Mouse (Mus musculus) kidney, postnatal 0 days (tissue): ENCODE results near the gene Dcaf6. TPM values are rescaled to one million over a fixed set of nuclear protein-coding genes. Genes with fewer than 3 reads are reported as not detected.
"Not testable (repeated sequence)": the region's sequence is repeated elsewhere in the genome, so short reads cannot be mapped to it uniquely, and the experiment has no call there.

ENCODE experiments used
- ATAC-seq: fragments of 200-750 bp; cut with Nextera tagmentation; replicated peaks from 2 replicates; pipeline ENCODE4 v1.8.0; 2017; ENCODE audit warnings: low read depth, moderate number of reproducible peaks, moderate TSS enrichment, moderate library complexity; ENCODE audit not compliant: low FRiP score
- DNase-seq: peaks from one replicate; pipeline ENCODE4 v3.0.0-alpha.2; 2016; ENCODE audit warnings: low spot score
- H3K27ac ChIP-seq: fragments of 300-500 bp; sonication (generic); 2 replicates; pipeline ENCODE4 v1.5.1; 2014; ENCODE audit warnings: mild to moderate bottlenecking
- H3K27me3 ChIP-seq: fragments of 300-500 bp; sonication (generic); 2 replicates; pipeline ENCODE4 v1.6.1; 2014; ENCODE audit warnings: low read length, mixed read lengths; ENCODE audit not compliant: insufficient read depth
- H3K36me3 ChIP-seq: fragments of 300-500 bp; sonication (generic); 2 replicates; pipeline ENCODE4 v1.6.1; 2014; ENCODE audit warnings: low read length, mixed read lengths; ENCODE audit not compliant: insufficient read depth
- H3K4me1 ChIP-seq: fragments of 300-500 bp; sonication (generic); replicated peaks from 2 replicates; pipeline ENCODE4 v1.6.1; 2014; ENCODE audit warnings: antibody characterized with exemption, low read length, mixed read lengths; ENCODE audit not compliant: insufficient read depth
- H3K4me2 ChIP-seq: fragments of 300-500 bp; sonication (generic); 2 replicates; pipeline ENCODE4 v1.6.1; 2014; ENCODE audit warnings: mild to moderate bottlenecking, low read length, moderate library complexity, mixed read lengths
- H3K4me3 ChIP-seq: fragments of 300-500 bp; sonication (generic); replicated peaks from 2 replicates; pipeline ENCODE4 v1.5.1; 2014; ENCODE audit warnings: low read depth, low read length
- H3K9ac ChIP-seq: fragments of 300-500 bp; sonication (generic); 2 replicates; pipeline ENCODE4 v1.6.1; 2014; ENCODE audit warnings: low read depth, low read length
- H3K9me3 ChIP-seq: fragments of 300-500 bp; sonication (generic); replicated peaks from 2 replicates; pipeline ENCODE4 v1.6.1; 2016; ENCODE audit warnings: low read length, inconsistent platforms, mixed read lengths
- CTCF ChIP-seq: IDR thresholded peaks from 2 replicates; pipeline ENCODE4 v1.5.1; 2016; ENCODE audit warnings: antibody characterized with exemption, low read depth, mild to moderate bottlenecking, moderate library complexity
- WGBS: fragments of 180-500 bp; shearing (Covaris S2); extraction: QIAGEN DNeasy Blood & Tissue Kit; methylation state at CpG from one replicate; pipeline ENCODE4 v1.1.7; 2014; 5-methylcytosine and 5-hydroxymethylcytosine counted together
- polyA plus RNA-seq: library from polyadenylated mRNA; unstranded; fragments of >200 nt; fragmentation: Nextera tagmentation; extraction: Ambion mirVana; gene quantifications from 2 replicates; pipeline ENCODE4 v1.2.1, GENCODE M21; 2015

Dcaf6 gene
- polyA plus RNA-seq, 1 experiment from 2014 or later: 20.6 TPM

DNA sequence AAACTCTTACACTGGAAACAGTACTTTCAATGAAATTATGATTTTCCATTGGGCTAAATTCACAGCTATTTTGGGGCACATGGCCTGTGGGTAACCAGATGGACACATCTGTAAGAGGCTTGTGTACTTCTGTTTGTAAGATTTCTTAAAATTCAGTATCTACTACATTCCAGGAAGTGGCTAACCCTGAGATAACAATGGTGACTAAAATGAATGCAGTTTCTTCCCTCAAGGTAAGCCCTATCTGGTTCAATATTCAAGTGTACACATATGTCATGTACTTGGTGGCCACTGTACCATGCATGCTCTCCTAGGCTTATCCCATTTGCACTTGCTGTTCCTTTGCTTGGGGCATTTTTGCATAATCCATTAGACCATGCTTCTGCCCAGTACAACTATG is 129.4 kb downstream of the Dcaf6 start:
- Histone ChIP-seq H3K9ac (no peak overlapping the region), H3K4me3 (no peak overlapping the region), H3K36me3 (0 out of 2 replicates have a peak, but pooled peaks cover 5% of the 10 kb centered on the region), H3K27me3 (no peaks in the 10 kb centered on the region), H3K4me2 (no peak overlapping the region), H3K9me3 (no peaks in the 10 kb centered on the region), H3K4me1 (no peaks in the 10 kb centered on the region), H3K27ac (no peak overlapping the region)
- TF ChIP-seq CTCF: no peak
- ATAC-seq (no peak), DNase-seq (no peak)

GRCm38 (mm10) chr1:165328384-165329289 is 131.6 kb downstream of the Dcaf6 start:
- not testable (repeated sequence) for H3K4me3 ChIP-seq

DNA sequence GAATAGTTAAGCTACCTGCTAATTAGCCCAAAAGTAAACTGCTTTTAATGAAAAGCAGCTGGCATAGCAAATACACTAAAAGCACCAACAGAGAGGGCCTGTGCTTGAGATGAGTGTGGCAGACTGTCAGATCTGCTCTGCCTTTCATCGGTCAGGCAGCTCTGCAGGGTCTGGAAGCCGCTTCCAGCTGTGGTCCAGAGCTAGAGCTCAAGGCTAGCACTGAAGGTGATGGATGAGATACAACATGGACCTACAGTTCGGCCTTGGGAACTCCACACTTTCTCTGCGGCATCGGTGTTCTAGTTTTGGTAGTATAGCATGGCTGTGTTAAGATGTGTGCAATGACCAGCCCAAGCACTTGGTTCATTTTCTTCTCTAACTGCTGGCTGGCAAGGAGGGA is 132.4 kb downstream of the Dcaf6 start:
- H3K4me1 ChIP-seq: no peaks in the 10 kb centered on the region
- WGBS: 83% methylated on average over 5 of the region's 5 CpGs
- H3K9ac ChIP-seq: no peak overlapping the region
- H3K27ac ChIP-seq: no peak overlapping the region
- H3K27me3 ChIP-seq: no peaks in the 10 kb centered on the region
- no peak for TF ChIP-seq CTCF
- H3K4me3 ChIP-seq: no peak overlapping the region
- 0 out of 2 replicates have a peak, but pooled peaks cover 6% of the 10 kb centered on the region for H3K36me3 ChIP-seq
- H3K4me2 ChIP-seq: no peak overlapping the region
- DNase-seq (no peak), ATAC-seq (no peak)
- H3K9me3 ChIP-seq: no peaks in the 10 kb centered on the region

More at GRCm38 (mm10) chr1:165328384-165329289, 131.6 kb downstream of the Dcaf6 start:
- H3K4me2 ChIP-seq, H3K9ac ChIP-seq, DNase-seq, ATAC-seq, H3K36me3 ChIP-seq, H3K4me1 ChIP-seq, H3K27me3 ChIP-seq, H3K27ac ChIP-seq, H3K9me3 ChIP-seq: not testable (repeated sequence)
- 96% methylated on average over 17 of the region's 17 CpGs for WGBS

GRCm38 (mm10) chr1:165327370-165327769 is 132.9 kb downstream of the Dcaf6 start:
- 91% methylated on average over 2 of the region's 2 CpGs for WGBS
- H3K27ac ChIP-seq: no peak overlapping the region

GRCm38 (mm10) chr1:165322934-165323333 is 137.3 kb downstream of the Dcaf6 start:
- no peak for ATAC-seq
- no peaks in the 10 kb centered on the region for H3K9me3 ChIP-seq
- 68% methylated on average over 7 of the region's 7 CpGs for WGBS

More at GRCm38 (mm10) chr1:165327370-165327769, 132.9 kb downstream of the Dcaf6 start:
- H3K4me3 ChIP-seq: no peak overlapping the region
- 0 out of 2 replicates have a peak, but pooled peaks cover 5% of the 10 kb centered on the region for H3K36me3 ChIP-seq
- no peaks in the 10 kb centered on the region for H3K27me3 ChIP-seq
- H3K4me1 ChIP-seq: no peaks in the 10 kb centered on the region
- DNase-seq: no peak
- no peak for TF ChIP-seq CTCF
- H3K9ac ChIP-seq: no peak overlapping the region
- no peak for ATAC-seq
- H3K4me2 ChIP-seq: no peak overlapping the region
- no peaks in the 10 kb centered on the region for H3K9me3 ChIP-seq

DNA sequence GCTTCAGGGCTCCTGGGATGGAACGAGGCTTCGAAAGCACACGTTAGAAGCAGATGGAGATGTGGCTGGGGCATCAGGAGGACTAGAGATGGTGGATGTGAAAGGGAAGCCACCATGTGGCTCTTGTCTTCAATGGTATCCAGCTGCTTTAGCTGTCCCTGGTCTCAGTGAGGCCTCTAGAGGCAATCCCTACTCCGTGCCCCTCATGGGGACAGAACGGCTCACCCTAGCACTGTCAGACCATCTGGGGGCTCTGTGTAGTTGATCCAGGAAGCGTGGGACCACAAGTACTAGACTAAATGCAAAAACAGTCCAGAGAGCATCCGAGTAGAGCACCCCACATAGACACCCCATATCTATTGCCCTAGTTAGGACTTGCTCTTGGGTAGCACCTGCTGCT is 138.4 kb downstream of the Dcaf6 start:
- no peak for DNase-seq
- 83% methylated on average over 7 of the region's 7 CpGs for WGBS
- H3K27me3 ChIP-seq: no peaks in the 10 kb centered on the region
- H3K9me3 ChIP-seq: no peaks in the 10 kb centered on the region
- TF ChIP-seq CTCF: no peak
- no peak overlapping the region for H3K9ac ChIP-seq
- ATAC-seq: no peak
- no peak overlapping the region for H3K27ac ChIP-seq
- 0 out of 2 replicates have a peak, but pooled peaks cover 3% of the 10 kb centered on the region for H3K36me3 ChIP-seq
- no peak overlapping the region for H3K4me3 ChIP-seq
- no peak overlapping the region for H3K4me2 ChIP-seq
- H3K4me1 ChIP-seq: no peaks in the 10 kb centered on the region

More at GRCm38 (mm10) chr1:165322934-165323333, 137.3 kb downstream of the Dcaf6 start:
- Histone ChIP-seq H3K4me1 (no peaks in the 10 kb centered on the region), H3K36me3 (0 out of 2 replicates have a peak, but pooled peaks cover 3% of the 10 kb centered on the region), H3K27me3 (no peaks in the 10 kb centered on the region), H3K9ac (no peak overlapping the region), H3K4me2 (no peak overlapping the region), H3K27ac (no peak overlapping the region), H3K4me3 (no peak overlapping the region)
- TF ChIP-seq CTCF: no peak
- DNase-seq: no peak
